Mouse (Mus musculus) effector memory CD4-positive, alpha-beta T cell, adult 5 months (primary cell): ENCODE measurements around the gene Nup107. TPM values are rescaled to one million over a fixed set of nuclear protein-coding genes. Genes with fewer than 3 reads are reported as not detected.

Source experiments
- polyA plus RNA-seq: library from polyadenylated mRNA; unstranded; fragments of 100-300 nt; shearing (Covaris generic); gene quantifications from one replicate; pipeline ENCODE4 v1.2.1, GENCODE M21; 2017

The Nup107 gene
- 34.7 TPM for polyA plus RNA-seq

GRCm38 (mm10) chr10:117792141-117793091 is at the start of gene Nup107:
Gene Nup107 (minus strand): TSS chr10:117792705.

GRCm38 (mm10) chr10:117746297-117746883 is 46.1 kb downstream of the Nup107 start, which contains the start of gene Slc35e3:
Gene Slc35e3 (minus strand): TSS chr10:117746365.

GRCm38 (mm10) chr10:117710604-117711141 is 81.8 kb downstream of the Nup107 start, which contains the start of gene Mdm2:
Gene Mdm2 (minus strand): TSS chr10:117710758.

Other genes with a start within 250 kb of the Nup107 start
- gene Cpm, start 163.2 kb downstream of the Nup107 start, polyA plus RNA-seq = 126 TPM
- gene Mdm2, start 81.9 kb downstream of the Nup107 start, polyA plus RNA-seq = 110 TPM
- gene Slc35e3, start 46.3 kb downstream of the Nup107 start, polyA plus RNA-seq = 3.8 TPM
- gene Rap1b, start 53.3 kb upstream of the Nup107 start, polyA plus RNA-seq = 663 TPM